Mouse (Mus musculus) intestine, embryonic 16.5 days (tissue): Measurements from ENCODE around the gene Gps1. TPM values are rescaled to one million over a fixed set of nuclear protein-coding genes. Genes with fewer than 3 reads are reported as not detected.

Experiments
- ATAC-seq: fragments of 200-750 bp; cut with Nextera tagmentation; 2 replicates; pipeline ENCODE4 v1.8.0; 2017; ENCODE audit warnings: moderate TSS enrichment, moderate library complexity
- H3K27ac ChIP-seq: fragments of 300-500 bp; sonication (generic); 2 replicates; pipeline ENCODE4 v1.5.1; 2014; ENCODE audit warnings: mild to moderate bottlenecking, low read length
- H3K27me3 ChIP-seq: fragments of 300-500 bp; sonication (generic); replicated peaks from 2 replicates; pipeline ENCODE4 v1.6.1; 2014; ENCODE audit warnings: low read length, control low read depth, mixed read lengths; ENCODE audit not compliant: control insufficient read depth, insufficient read depth
- H3K36me3 ChIP-seq: fragments of 300-500 bp; sonication (generic); 2 replicates; pipeline ENCODE4 v1.6.1; 2014; ENCODE audit warnings: low read length, control low read depth; ENCODE audit not compliant: control insufficient read depth, insufficient read depth
- H3K4me1 ChIP-seq: fragments of 300-500 bp; sonication (generic); 2 replicates; pipeline ENCODE4 v1.6.1; 2014; ENCODE audit warnings: low read length, control low read depth, mixed read lengths; ENCODE audit not compliant: control insufficient read depth, insufficient read depth
- H3K4me2 ChIP-seq: fragments of 300-500 bp; sonication (generic); 2 replicates; pipeline ENCODE4 v1.6.1; 2014; ENCODE audit warnings: low read depth, low read length, control low read depth
- H3K4me3 ChIP-seq: fragments of 300-500 bp; sonication (generic); 2 replicates; pipeline ENCODE4 v1.5.1; 2014; ENCODE audit warnings: mild to moderate bottlenecking, low read length
- H3K9ac ChIP-seq: fragments of 300-500 bp; sonication (generic); 2 replicates; pipeline ENCODE4 v1.6.1; 2014; ENCODE audit warnings: low read depth, low read length
- H3K9me3 ChIP-seq: fragments of 300-500 bp; sonication (generic); 2 replicates; pipeline ENCODE4 v1.6.1; 2016; ENCODE audit warnings: low read length, control low read depth; ENCODE audit not compliant: control insufficient read depth
- WGBS: fragments of 180-500 bp; shearing (Covaris S2); extraction: QIAGEN DNeasy Blood & Tissue Kit; methylation state at CpG from one replicate; pipeline ENCODE4 v1.1.7; 2014; 5-methylcytosine and 5-hydroxymethylcytosine counted together
- polyA plus RNA-seq: library from polyadenylated mRNA; unstranded; fragments of >200 nt; fragmentation: Nextera tagmentation; extraction: Ambion mirVana; gene quantifications from 2 replicates; pipeline ENCODE4 v1.2.1, GENCODE M21; 2015

Gene Gps1
- polyA plus RNA-seq, 1 experiment from 2014 or later, result 179 TPM

DNA sequence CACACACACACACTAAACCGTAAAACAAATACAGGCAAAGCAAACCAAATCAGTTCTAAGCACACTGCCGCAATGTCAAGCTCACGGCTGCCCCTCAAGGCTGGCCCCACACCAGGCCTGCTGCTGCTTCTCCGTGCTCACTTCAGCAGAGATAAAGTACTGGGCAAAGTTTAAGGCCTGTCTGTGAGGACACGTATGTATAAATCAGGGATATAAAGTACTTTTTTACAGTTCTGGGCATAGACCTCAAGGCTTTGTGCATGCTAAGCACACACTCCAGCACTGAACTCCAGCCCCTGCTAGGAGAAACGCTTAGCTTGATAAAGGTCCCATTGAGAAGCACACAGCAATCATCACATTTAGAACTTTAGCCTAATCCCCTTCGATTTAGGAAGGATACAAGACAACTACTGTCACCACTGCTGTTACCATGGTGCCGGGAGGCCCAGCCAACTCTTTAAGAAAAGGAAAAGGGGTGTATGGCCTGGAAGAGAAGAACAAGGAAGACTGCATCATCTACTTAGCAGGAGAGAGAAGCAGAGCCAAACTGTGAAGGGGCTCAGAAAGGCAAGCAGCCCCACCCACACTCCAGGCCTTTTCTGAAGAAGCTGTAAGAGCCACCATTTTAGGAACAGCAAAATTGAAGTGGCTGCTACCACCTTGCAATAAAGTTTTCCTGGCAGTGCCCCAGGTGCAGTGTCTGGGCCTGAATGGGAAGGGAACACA, 49.6 kb downstream of the Gps1 start:
- Histone ChIP-seq H3K4me2 (no peak overlapping the region), H3K4me1 (peaks cover 12% of the 10 kb centered on the region; the same call in 1 of the 2 replicates), H3K9me3 (no peaks in the 10 kb centered on the region), H3K27me3 (no peaks in the 10 kb centered on the region), H3K4me3 (no peak overlapping the region), H3K27ac (peak overlapping the region; percentile 85), H3K36me3 (no peaks in the 10 kb centered on the region), H3K9ac (0 out of 2 replicates have a peak overlapping the region, but pooled peaks have one; percentile 34)
- peak; percentile 85 for ATAC-seq
- WGBS, result 34% methylated on average over 8 of the region's 8 CpGs

Other genes starting within 250 kb of the Gps1 start
- gene Mcrip1, start 234.5 kb upstream of the Gps1 start, polyA plus RNA-seq, result 119 and 129 TPM in 2 replicates
- gene Ppp1r27, start 233.1 kb upstream of the Gps1 start, polyA plus RNA-seq, result 0.37 TPM in 1 of 2 replicates, not detected in the other
- 1,365 and 1,538 TPM in 2 replicates for gene P4hb, start 211.0 kb upstream of the Gps1 start, polyA plus RNA-seq
- gene Arhgdia, start 202.6 kb upstream of the Gps1 start, polyA plus RNA-seq, result 626 and 641 TPM in 2 replicates
- 19.6 and 86.6 TPM in 2 replicates for gene Alyref, start 185.9 kb upstream of the Gps1 start, polyA plus RNA-seq
- gene Anapc11, start 185.9 kb upstream of the Gps1 start, polyA plus RNA-seq, result 164 and 171 TPM in 2 replicates
- gene Npb, start 175.8 kb upstream of the Gps1 start, polyA plus RNA-seq, result 2.7 and 3.8 TPM in 2 replicates
- 393 and 441 TPM in 2 replicates for gene Pcyt2, start 166.3 kb upstream of the Gps1 start, polyA plus RNA-seq
- 47.7 and 52.9 TPM in 2 replicates for gene Sirt7, start 159.0 kb upstream of the Gps1 start, polyA plus RNA-seq
- gene Mafg, start 150.7 kb upstream of the Gps1 start, polyA plus RNA-seq, result 16.3 and 16.9 TPM in 2 replicates
- 24.8 and 26.6 TPM in 2 replicates for gene Pycr1, start 140.5 kb upstream of the Gps1 start, polyA plus RNA-seq
- gene Myadml2, start 136.1 kb upstream of the Gps1 start, polyA plus RNA-seq, result 0.26 TPM in 1 of 2 replicates, not detected in the other
- 0.54 and 1.0 TPM in 2 replicates for gene Notum, start 123.1 kb upstream of the Gps1 start, polyA plus RNA-seq
- 108 and 111 TPM in 2 replicates for gene Aspscr1, start 111.3 kb upstream of the Gps1 start, polyA plus RNA-seq
- 159 and 174 TPM in 2 replicates for gene Cenpx, start 70.5 kb upstream of the Gps1 start, polyA plus RNA-seq
- gene Lrrc45, start 70.3 kb upstream of the Gps1 start, polyA plus RNA-seq, result 43.0 and 44.4 TPM in 2 replicates
- gene Rac3, start 62.8 kb upstream of the Gps1 start, polyA plus RNA-seq, result 30.4 and 31.2 TPM in 2 replicates
- gene Dcxr, start 57.0 kb upstream of the Gps1 start, polyA plus RNA-seq, result 56.0 and 65.0 TPM in 2 replicates
- gene Cbr2, start 52.2 kb upstream of the Gps1 start, polyA plus RNA-seq, result 1.7 and 2.3 TPM in 2 replicates
- 5.9 and 7.6 TPM in 2 replicates for gene Hmga1b, start 21.5 kb upstream of the Gps1 start, polyA plus RNA-seq
- 40.6 and 40.7 TPM in 2 replicates for gene Rfng, start 65 bp upstream of the Gps1 start, polyA plus RNA-seq
- 78.6 and 82.0 TPM in 2 replicates for gene Dus1l, start 12.1 kb downstream of the Gps1 start, polyA plus RNA-seq
- 42.0 and 47.6 TPM in 2 replicates for gene Fasn, start 40.3 kb downstream of the Gps1 start, polyA plus RNA-seq
- 3.6 and 4.3 TPM in 2 replicates for gene Ccdc57, start 148.6 kb downstream of the Gps1 start, polyA plus RNA-seq
- gene Slc16a3, start 164.2 kb downstream of the Gps1 start, polyA plus RNA-seq, result 83.8 and 92.6 TPM in 2 replicates
- 93.9 and 97.7 TPM in 2 replicates for gene Csnk1d, start 207.1 kb downstream of the Gps1 start, polyA plus RNA-seq